Mouse (Mus musculus) heart, embryonic 14.5 days (tissue): Measurements from ENCODE around the gene Brca2. TPM values are rescaled to one million over a fixed set of nuclear protein-coding genes. Genes with fewer than 3 reads are reported as not detected.

Experiments used
- ATAC-seq: fragments of 200-750 bp; cut with Nextera tagmentation; 2 replicates; pipeline ENCODE4 v1.8.0; 2017; ENCODE audit warnings: low read depth, moderate TSS enrichment; ENCODE audit not compliant: insufficient number of reproducible peaks, insufficient read depth, low FRiP score
- H3K27ac ChIP-seq, 2 experiments: fragments of 200-500 bp in 1 of 2; fragments of 300-500 bp in 1 of 2; sonication (generic) in 1 of 2; replicated peaks in 1 of 2; 2 replicates each; pipeline ENCODE4 v1.5.1; 2012 to 2014; ENCODE audit warnings: low read depth in 2 of 2, low read length in 2 of 2, control low read depth in 1 of 2, mild to moderate bottlenecking in 1 of 2, mixed read lengths in 1 of 2; ENCODE audit not compliant: control insufficient read depth in 1 of 2, insufficient read depth in 1 of 2
- H3K27me3 ChIP-seq: fragments of 300-500 bp; sonication (generic); 2 replicates; pipeline ENCODE4 v1.6.1; 2014; ENCODE audit warnings: mild to moderate bottlenecking, low read length, control low read depth; ENCODE audit not compliant: control insufficient read depth, insufficient read depth
- H3K36me3 ChIP-seq: fragments of 300-500 bp; sonication (generic); 2 replicates; pipeline ENCODE4 v1.6.1; 2014; ENCODE audit warnings: mild to moderate bottlenecking, control low read depth, low read length, mixed read lengths; ENCODE audit not compliant: control insufficient read depth, insufficient read depth
- H3K4me1 ChIP-seq, 2 experiments: fragments of 200-500 bp in 1 of 2; fragments of 300-500 bp in 1 of 2; sonication (generic) in 1 of 2; 2 replicates each; pipeline ENCODE4 v1.6.1; 2012 to 2014; ENCODE audit warnings: low read length in 2 of 2, control low read depth in 1 of 2, mixed read lengths in 1 of 2; ENCODE audit not compliant: control insufficient read depth in 2 of 2, insufficient read depth in 2 of 2
- H3K4me2 ChIP-seq: fragments of 300-500 bp; sonication (generic); 2 replicates; pipeline ENCODE4 v1.6.1; 2014; ENCODE audit warnings: mild to moderate bottlenecking, low read length
- H3K4me3 ChIP-seq, 2 experiments: fragments of 200-500 bp in 1 of 2; fragments of 300-500 bp in 1 of 2; sonication (generic) in 1 of 2; 2 replicates each; pipeline ENCODE4 v1.5.1; 2012 to 2014; ENCODE audit warnings: low read length in 2 of 2, mild to moderate bottlenecking in 2 of 2, control low read depth in 1 of 2, low read depth in 1 of 2, moderate library complexity in 1 of 2; ENCODE audit not compliant: control insufficient read depth in 1 of 2, insufficient read depth in 1 of 2
- H3K9ac ChIP-seq: fragments of 300-500 bp; sonication (generic); 2 replicates; pipeline ENCODE4 v1.6.1; 2014; ENCODE audit warnings: mild to moderate bottlenecking, low read length
- H3K9me3 ChIP-seq: fragments of 300-500 bp; sonication (generic); 2 replicates; pipeline ENCODE4 v1.6.1; 2016; ENCODE audit warnings: low read length, control low read depth; ENCODE audit not compliant: control insufficient read depth
- WGBS: fragments of 180-500 bp; shearing (Covaris S2); extraction: QIAGEN DNeasy Blood & Tissue Kit; methylation state at CpG from one replicate; pipeline ENCODE4 v1.1.7; 2014; 5-methylcytosine and 5-hydroxymethylcytosine counted together
- polyA plus RNA-seq: library from polyadenylated mRNA; unstranded; fragments of >200 nt; fragmentation: Nextera tagmentation; extraction: Ambion mirVana; gene quantifications from 2 replicates; pipeline ENCODE4 v1.2.1, GENCODE M21; 2014

Brca2 gene
- polyA plus RNA-seq, 1 experiment from 2014 or later = 14.4 TPM

GRCm38 (mm10) chr5:150599301-150600294 lies 77.2 kb downstream of the Brca2 start:
- no peak for ATAC-seq
- Histone ChIP-seq H3K9ac (no peak overlapping the region), H3K4me1 (peaks cover 2 to 4% of the 10 kb centered on the region in 2 experiments; a peak in 2 of 4 replicates), H3K4me2 (no peak overlapping the region), H3K27me3 (peaks cover 10% of the 10 kb centered on the region; the same call in 1 of the 2 replicates), H3K27ac (no peak overlapping the region), H3K36me3 (peaks cover 10% of the 10 kb centered on the region; the same call in 1 of the 2 replicates), H3K4me3 (no peak overlapping the region), H3K9me3 (no peaks in the 10 kb centered on the region)
- 74% methylated on average over 13 of the region's 13 CpGs for WGBS

- peaks cover 4% of the 10 kb centered on the region; the same call in 1 of the 2 replicates for H3K27me3 ChIP-seq
- peaks cover 0 to 2% of the 10 kb centered on the region in 2 experiments; a peak in 2 of 4 replicates for H3K4me1 ChIP-seq
- H3K9ac ChIP-seq = no peak overlapping the region
- H3K4me2 ChIP-seq = no peak overlapping the region
- no peaks in the 10 kb centered on the region for H3K9me3 ChIP-seq
- peaks cover 10% of the 10 kb centered on the region; the same call in 1 of the 2 replicates for H3K36me3 ChIP-seq
- no peak overlapping the region for H3K27ac ChIP-seq
- no peak overlapping the region for H3K4me3 ChIP-seq
- ATAC-seq = no peak
- 63% methylated on average over 20 of the region's 20 CpGs for WGBS
Measured at GRCm38 (mm10) chr5:150600554-150601440, 78.4 kb downstream of the Brca2 start.

- WGBS = 87% methylated on average over 14 of the region's 14 CpGs
- Histone ChIP-seq H3K36me3 (peaks cover 16% of the 10 kb centered on the region), H3K4me3 (no peak overlapping the region), H3K27ac (no peak overlapping the region), H3K4me1 (peaks cover 0 to 2% of the 10 kb centered on the region in 2 experiments; a peak in 2 of 4 replicates), H3K4me2 (no peak overlapping the region), H3K27me3 (no peaks in the 10 kb centered on the region), H3K9me3 (peaks cover 3% of the 10 kb centered on the region; the same call in 1 of the 2 replicates), H3K9ac (no peak overlapping the region)
- no peak for ATAC-seq
Measured at GRCm38 (mm10) chr5:150601441-150602230, 79.2 kb downstream of the Brca2 start.

- peaks cover 3% of the 10 kb centered on the region; the same call in 1 of the 2 replicates for H3K9me3 ChIP-seq
- H3K4me3 ChIP-seq = no peak overlapping the region
- no peaks in the 10 kb centered on the region for H3K27me3 ChIP-seq
- no peak overlapping the region for H3K9ac ChIP-seq
- H3K27ac ChIP-seq = no peak overlapping the region
- peaks cover 32% of the 10 kb centered on the region for H3K36me3 ChIP-seq
- no peaks in the 10 kb centered on the region for H3K4me1 ChIP-seq
- H3K4me2 ChIP-seq = no peak overlapping the region
- no peak for ATAC-seq
- 97% methylated on average over 6 of the region's 6 CpGs for WGBS
Measured at GRCm38 (mm10) chr5:150606131-150606530, 83.7 kb downstream of the Brca2 start.

- H3K4me1 ChIP-seq = no peaks in the 10 kb centered on the region
- ATAC-seq = no peak
- no peak overlapping the region for H3K4me3 ChIP-seq
- no peak overlapping the region for H3K9ac ChIP-seq
- no peak overlapping the region for H3K4me2 ChIP-seq
- H3K36me3 ChIP-seq = peaks cover 22% of the 10 kb centered on the region
- 93% methylated on average over 8 of the region's 8 CpGs for WGBS
- no peak overlapping the region for H3K27ac ChIP-seq
- H3K9me3 ChIP-seq = peaks cover 3% of the 10 kb centered on the region; the same call in 1 of the 2 replicates
- H3K27me3 ChIP-seq = no peaks in the 10 kb centered on the region
Measured at GRCm38 (mm10) chr5:150607631-150608030, 85.2 kb downstream of the Brca2 start.

- no peaks in the 10 kb centered on the region for H3K4me1 ChIP-seq
- no peaks in the 10 kb centered on the region for H3K27me3 ChIP-seq
- no peak overlapping the region for H3K9ac ChIP-seq
- ATAC-seq = no peak
- H3K9me3 ChIP-seq = peaks cover 2% of the 10 kb centered on the region; the same call in 1 of the 2 replicates
- H3K4me3 ChIP-seq = no peak overlapping the region
- no peak overlapping the region for H3K27ac ChIP-seq
- H3K4me2 ChIP-seq = no peak overlapping the region
- H3K36me3 ChIP-seq = peaks cover 21% of the 10 kb centered on the region
- WGBS = 93% methylated on average over 1 of the region's 1 CpGs
Measured at GRCm38 (mm10) chr5:150611136-150611535, 88.7 kb downstream of the Brca2 start.
